Mouse (Mus musculus) right cerebral cortex, postnatal 10 days (tissue): ENCODE measurements around the gene Map4.

Source experiments
- DNase-seq, 2 experiments: peaks; one replicate each; pipeline ENCODE4 v3.0.0; 2021; ENCODE audit warnings: low spot score in 2 of 2

Map4 gene

DNA sequence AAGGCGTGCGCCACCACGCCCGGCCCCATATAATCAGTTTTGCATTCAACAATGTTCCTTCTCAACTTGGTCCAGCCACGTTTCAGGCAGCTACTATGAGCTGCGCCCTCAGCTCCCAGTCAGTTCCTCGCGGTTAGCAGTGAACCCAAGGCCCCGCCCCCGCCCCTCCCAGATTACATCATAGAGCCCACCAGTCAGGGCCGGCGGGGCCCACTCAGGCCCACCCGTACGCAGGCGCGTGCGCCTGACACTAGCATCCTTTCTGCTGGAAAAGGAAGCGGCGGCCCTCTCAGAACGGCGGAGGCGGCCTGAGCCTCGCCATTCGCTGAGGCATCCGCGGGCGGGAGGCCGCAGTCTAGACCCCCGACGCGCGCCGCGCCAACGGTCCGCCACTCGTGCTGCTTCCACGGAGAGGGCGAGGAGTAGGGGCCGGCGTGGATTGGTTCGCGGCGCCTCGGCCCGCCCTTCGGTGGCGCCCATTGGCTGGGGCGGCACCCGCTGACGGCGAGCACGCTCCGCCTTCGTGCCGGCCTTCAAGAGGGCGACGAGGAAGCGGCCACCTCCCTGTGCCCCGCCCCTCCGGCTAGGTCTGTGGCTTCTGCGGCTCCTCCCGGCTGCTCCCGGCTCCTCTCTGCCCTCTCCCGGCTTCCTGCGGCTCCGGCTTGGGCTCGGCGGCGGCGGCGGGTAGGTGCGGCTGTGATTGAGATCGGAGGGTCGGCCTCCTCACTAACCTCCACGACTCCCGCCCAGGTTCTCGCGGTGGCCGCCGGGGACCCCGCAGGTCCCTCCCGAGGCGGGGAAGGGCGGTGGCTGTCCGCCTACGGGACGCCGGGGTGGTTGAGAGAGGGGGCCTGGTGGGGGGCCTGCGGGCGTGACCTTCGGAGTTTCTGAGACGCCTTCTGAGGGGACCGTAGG, at the start of gene Map4:
TSS of gene Map4 (plus strand) at position 204 of the 915 bp plus-strand sequence.
- DNase-seq: peak; percentile 99

DNA sequence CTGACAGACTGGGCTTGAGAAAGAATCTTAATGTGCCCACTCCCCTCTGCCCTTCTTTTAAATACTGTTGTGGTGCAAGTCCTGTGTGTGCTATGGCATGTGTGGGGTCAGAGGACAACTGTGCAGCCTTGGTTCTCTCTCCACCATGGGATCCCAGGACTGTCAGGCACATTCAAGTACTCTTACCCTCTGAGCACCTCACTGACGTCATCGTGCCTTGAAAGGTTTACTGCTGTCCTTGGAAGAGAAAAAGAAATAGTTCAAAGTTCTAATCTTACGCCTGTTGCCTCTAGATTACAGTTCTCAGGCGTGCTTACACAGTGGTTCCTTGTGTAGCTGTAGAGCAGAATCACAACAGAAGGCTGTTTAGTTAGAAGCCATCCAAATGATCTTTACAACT, 45.0 kb upstream of the Map4 start:
- DNase-seq: no peak

DNA sequence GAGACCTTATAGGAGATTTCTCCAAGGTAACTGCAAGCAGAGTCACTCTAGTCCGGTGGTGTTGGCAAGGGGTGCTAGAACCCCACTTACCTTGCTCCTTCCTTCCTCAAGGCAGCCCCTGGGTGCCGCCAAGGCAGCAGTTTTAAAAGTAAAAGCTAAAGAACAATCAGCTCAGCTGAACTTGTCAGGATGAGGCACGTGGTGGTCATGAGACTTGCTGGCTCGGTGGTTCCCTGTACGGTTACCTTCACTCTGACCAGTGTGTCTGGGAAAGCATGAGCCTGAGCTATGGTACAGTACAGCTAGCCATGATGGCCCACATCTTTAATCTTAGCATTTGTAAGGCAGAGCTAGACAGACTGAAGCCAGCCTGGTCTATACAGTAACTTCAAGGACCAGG, 43.9 kb upstream of the Map4 start:
- DNase-seq: no peak

DNA sequence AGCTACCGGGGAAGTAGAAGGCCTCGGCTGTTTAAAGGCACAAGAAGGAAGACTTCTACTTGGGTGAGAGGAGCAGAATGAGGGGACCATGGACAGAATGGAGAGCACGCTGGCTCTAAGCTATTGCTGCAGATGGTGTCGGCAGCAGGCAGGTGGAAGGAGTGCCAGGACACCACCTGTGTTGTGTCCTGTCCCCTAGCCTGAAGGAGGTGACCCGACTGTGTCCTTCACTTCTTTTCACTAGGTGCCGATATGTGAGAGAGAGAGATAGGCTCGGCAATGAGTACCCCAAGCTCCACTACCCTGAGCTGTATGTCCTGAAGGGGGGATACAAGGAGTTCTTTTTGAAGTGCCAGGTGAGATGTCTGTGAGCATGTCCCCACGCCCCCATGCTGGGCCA, 39.8 kb upstream of the Map4 start:
- no peak for DNase-seq

DNA sequence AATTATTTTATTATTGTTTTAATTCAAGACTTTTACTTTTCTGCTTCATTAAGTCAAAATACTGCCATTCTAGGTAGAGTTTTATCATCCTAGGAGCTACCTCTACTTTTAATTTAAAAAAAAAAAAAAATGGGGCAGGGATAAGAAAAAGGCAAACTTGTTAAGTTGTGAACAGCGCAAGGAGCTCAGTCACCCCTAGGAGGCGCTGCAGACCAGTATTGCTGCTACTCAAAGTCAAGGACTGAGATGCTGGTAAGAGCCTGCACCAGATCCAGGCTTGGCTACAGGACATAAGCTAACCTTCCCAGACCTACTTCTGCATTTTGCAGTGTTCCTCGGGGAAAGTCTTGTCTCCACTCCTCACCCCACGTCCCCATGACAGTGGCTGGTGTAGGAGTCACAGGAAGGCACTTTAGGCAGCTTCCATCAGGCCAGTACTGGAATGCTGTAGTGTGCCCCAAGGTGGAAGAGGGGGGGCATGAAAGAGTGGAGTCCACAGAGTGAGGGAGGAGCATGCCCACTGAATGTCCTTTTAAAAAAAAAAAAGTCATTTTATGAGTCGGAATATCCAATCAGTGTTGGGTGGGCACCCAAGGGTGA, 38.5 kb upstream of the Map4 start:
- peak; percentile 68 to 82 for DNase-seq

DNA sequence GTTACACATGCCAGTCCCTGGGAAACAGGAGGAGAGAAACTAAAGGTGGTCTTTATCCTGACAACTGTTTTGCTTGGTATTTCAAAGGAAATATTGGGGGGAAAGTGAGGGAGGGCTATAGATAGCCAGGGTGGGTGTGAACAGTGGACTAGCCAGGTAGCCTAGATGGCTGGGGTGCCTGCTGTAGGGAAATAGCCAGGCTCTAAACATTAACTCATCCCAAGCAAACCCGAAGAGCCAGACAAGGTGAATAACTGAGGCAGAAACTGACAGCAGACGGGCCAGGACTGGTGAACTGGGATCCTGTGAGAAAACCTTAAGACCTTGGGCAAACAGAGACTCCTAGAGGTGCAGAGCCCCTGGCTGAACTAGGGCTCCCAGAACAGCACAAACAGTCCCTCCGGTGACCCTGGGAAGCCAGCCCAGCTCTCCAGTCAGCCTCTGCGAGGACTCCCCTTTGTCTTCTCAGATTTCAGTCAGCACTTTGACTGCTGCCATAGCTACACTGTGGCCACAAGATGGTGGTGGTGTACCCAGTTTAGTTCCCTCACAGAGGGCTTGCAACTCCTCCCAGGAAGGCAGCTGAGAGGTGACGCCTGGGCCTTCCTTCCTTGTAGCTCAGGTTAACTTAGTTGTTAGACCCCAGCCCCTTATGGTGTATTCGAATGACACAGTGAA, 36.7 kb upstream of the Map4 start:
- DNase-seq: peak; percentile 80 to 86

DNA sequence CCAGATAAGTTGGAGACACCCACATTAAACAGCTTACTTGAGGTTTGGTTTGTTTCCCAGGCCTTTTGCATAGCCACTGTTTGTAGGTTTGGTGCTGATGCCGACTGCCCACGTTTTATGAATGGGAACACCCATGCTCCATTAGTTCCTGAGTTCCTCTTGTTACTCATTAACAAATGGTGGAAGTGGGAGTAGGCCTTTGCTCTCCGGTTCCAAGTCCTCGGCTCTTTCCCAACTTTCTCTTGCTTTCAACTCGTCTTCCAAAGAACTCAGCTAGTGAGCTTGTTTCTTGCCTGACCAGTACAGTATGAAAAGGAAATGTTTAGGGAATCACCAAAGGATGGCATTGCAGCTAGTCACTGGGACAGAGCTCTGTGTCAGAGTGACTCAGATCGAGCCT, 35.7 kb upstream of the Map4 start:
- DNase-seq: no peak

DNA sequence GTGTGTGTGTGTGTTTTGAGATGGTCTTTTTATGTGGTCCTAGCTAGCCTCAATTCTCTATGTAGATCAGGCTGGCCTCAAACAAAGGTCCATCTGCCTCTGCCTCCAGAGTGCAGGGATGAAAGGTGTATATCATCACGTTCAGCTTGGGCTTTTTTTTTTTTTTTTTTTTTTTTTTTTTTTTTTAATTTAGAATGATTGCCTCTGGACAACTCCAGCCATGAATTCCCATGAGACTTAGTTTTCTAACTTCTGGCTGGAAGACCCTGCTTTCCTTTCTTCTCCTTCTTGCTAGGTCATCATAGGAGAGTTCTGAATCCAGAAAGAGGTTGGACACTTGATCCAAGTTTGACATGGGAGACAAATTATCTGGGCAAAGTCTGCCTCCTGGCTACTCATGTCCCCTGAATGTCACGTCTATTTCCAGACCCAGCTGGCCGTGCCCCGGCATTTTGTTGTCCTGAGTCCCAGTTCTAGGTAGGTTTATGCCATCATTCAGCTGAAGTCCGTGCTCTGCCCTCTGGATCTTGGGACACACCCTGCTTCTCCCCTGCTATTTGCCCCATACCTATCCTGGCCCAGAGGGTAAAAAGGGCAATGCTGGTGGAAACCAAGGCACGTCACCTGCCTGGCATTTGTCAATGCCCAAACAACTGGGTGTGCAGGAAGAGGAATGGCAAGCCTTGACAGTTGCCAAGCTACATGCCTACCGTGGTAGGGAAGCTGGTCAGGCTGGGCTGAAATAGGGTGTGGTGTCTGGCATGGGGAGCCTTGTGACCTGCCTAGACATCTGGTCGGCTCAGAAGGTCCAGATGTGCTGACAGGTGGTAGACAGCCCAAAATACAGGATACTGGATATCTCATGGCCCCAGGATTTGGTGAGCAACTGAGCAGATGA, 34.8 kb upstream of the Map4 start:
- DNase-seq: no peak

DNA sequence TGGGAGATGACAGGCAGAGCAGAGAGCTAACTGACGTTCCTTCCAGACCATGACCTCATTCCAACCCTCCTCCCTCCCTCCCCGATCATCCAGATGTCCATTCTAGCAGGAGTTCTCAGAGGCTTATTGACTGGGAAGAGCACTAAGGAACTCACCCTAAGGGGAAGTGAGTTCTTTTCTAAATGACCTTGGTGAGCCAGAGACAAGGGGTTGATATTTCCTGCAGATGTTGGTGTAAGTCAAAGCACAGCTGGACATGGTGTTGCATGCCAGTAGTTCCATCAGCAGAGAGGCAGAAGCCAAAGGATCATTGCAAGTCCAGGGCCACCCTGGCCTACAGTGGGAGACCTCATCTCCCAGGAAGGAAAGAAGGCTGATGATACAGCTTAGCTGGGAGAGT, 33.2 kb upstream of the Map4 start:
- DNase-seq: no peak

DNA sequence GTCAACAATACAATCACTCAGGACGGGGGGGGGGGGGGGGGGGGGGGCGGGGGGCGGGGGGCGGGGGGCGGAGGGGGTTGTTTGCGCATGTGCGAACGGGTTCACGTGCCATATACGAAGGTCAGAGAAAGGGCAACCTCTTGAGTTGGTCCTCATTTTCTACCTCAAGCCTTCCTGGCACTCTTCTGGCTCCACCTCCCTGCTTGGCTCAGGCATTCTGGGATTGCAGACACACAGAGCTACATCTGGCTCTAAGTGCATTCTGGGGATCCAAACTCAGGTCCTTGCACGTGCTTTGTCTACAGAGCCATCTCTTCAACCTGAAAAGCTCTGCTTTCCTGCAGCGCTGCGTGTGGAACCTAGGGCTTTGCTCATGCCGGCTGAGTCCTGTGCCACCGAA, 31.9 kb upstream of the Map4 start:
- no peak for DNase-seq

DNA sequence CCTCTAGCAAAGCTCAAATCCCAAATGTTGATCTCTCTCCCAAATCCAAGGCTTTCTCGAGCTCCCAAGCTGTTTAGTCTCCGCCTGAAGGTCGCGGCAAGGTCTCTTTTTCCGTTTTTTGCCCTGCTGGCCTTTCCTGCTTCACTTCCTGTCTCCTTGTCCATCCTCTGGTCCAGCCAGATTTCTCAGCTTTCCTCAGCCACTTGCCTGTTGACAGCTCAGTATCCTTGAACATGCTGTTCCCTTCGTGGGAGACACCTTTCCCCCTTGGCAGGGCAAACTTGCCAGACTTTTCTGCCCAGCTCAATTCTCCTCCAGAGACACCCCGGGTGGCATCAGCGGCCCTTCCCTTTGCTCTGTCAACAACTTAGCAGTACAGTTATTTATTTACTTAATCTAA, 31.5 kb upstream of the Map4 start:
- no peak for DNase-seq

DNA sequence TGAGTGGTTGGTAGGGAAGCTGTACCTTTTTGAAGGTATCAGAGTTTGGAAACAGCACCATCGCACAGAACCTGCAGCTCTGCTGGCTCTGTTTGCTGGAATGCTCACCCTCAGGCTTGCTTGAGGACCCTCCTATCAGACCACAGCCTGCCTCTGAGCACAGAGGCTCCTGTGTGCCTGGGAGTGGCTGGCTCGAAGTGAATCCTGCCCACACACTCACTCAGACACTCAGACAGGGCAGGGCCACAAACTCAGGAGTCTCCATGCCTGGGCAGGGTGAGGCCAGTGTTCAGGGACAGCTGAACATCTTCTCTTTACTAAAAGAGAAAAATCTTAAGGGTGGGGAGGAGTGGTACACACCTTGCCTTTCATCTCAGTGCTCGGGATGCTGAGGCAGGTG, 30.7 kb upstream of the Map4 start:
- DNase-seq: no peak

DNA sequence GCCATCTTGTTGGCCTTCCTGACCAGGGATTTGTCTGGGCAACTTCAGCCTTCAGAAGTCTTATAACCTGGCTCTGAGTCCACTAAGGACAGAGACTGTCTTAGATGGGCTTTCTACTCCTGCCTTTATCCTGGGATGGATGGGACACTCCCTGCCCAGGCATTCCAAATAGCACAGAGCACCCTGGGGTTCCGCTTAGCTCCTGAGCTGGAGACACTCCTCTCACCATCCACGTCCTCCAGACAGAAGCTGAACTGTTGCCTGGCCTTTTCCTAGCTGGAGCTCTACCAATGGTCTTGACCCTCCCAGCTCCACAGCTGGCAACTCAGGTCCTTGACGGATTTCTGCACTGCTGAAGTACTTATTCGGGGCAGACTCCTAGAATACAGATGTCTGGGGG, 29.0 kb upstream of the Map4 start:
- no peak for DNase-seq

DNA sequence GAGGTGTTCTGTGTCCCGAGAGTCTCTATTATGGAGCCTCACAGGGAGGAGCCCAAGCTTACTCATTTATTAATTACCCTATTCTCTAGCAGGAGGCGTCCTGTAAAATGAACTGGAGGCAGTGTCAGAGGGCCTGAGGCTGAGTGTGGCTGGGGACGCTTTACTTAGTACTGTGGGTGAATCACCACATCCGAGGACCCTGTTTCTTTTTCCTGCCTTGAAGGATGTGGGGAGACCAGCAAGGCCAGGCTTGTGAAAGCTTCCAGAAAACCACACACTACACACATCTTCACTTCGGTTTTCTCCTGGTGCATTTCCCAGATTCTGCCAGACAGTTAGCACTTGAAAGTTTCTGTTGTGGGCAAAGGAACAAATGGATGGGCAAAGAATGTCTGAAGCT, 28.5 kb upstream of the Map4 start:
- no peak for DNase-seq

DNA sequence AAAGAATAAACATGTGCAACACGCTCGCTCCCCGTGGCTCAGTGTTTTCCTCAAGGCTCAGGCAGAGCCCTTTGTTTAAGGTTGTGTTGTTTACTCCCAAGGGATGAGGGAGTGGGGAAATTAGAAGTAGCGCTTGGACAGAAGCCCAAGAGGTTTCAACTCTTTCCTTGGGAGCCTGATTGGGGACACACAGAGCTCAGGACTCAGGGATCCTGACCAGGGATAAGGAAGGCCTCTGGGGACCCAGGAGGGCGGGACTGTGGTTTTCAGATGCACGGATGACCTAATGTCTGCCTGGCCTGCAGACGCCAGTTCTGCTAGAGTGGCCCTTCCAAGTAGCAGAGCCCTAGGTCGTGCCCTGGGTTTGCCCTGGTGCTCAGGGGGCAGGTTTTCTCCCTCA, 24.0 kb upstream of the Map4 start:
- no peak for DNase-seq

DNA sequence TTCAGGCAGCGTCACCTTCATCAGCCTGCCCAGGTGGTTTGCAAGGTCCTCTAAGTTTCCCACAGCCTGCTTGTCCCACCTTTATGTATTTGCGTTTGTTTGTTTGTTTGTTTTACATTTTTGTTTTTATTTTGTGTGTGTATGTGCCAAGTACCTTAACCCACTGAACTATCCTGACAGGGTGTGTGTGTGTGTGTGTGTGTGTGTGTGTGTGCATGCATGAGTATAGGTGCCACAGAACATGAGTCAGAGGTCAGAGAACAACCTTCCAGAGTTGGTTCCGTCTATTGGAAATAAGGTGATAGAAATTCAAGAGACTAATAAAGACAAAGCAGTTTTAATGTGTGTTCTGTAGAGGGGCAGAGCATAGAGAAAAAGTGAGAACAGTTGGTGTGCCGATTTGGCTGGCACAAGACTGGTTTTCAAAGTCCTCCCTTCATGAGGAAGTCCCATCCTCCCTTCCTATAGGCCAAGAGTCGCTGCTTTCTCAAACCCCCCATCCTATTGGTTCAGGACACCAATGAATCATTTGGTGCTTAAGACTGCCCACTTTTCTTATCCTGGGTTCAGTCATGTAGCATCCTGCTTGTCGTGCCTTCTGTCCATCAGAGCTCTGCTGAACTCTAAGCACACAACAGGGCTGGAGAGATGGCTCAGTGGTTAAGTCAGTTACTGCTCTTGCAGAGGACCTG, 23.3 kb upstream of the Map4 start:
- no peak for DNase-seq

DNA sequence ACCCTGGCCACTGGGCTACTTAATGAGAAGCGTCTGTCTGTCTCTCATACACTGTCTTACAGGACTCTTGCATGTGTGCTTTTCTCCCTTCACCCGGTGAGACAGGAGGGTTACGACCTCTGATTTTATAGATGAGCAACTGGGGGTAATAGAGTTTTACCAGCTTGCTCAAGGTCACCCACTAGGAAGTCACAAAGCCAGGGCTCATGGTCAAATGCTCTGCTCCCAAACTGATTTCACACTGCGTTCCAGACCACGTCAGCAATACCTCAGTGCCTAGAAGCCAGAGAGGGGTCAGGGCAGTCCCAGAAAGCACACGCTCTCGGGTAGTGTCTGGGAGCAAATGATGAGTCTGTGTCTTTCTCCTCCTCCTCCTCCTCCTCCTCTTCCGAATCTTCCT, 22.2 kb upstream of the Map4 start:
- no peak for DNase-seq

DNA sequence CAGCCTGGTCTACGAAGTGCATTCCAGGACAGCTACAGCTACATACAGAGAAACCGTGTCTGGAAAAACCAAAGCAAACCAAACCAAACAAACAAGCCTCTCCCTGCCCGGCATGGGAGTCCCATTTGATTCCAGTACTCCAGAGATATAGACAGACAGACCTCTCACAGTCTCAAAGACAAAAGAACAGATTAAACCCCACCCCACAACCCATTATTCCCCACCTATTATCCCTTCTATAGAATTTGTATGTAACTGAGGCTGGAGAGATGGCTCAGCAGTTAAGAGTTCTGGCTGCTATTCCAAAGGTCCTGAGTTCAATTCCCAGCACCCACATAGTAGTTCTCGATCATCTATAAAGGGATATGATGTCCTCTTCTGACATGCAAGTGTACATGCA, 21.3 kb upstream of the Map4 start:
- no peak for DNase-seq

DNA sequence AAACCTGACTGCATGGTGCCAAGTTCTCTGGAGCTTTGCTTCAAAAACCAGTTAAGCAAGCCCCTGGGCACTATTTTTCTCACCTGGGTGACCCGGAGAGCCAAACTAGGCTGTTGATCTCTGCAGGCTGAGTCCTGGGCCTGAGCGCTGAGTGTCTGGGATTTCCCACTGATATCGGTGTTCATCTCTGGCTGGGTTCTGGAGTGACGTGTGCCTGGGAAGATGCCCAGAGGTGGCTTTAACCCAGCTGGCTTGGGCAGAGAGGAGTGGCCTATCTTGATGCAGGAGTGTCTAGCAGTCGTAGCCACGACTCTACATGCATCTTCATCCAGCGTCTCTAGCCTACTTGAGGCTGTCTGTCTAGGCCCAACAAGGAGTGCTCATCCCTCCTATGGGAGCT, 19.5 kb upstream of the Map4 start:
- DNase-seq: no peak

DNA sequence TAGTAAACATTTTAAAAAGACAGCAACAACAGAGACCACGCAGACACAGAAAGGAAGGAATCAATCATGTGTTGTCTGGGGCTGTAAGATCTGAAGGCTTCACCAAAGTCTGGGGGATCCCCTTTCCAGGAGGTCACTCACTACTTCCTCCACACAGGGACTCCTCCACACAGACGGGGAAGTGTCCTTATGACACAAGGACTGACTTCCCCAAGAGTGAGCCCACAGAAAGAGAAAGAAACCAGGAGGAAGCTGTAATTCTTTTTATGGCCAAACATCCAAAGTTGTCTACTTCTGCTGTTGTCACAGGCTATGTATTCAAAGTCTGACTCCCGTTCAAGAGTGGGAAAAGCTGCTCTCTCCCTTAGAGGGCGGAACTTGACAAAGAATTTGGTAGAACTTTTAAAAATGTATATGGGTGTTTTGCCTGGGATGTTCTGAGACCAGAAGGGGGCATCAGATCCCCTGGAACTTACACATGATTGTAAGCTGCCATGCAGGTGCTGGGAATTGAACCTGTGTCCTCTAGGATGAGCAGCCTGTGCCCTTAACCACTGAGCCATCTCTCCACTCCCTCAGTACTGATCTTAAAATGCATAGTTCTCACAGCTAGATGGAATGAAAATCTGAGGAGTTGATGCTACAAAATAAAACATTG, 16.9 kb upstream of the Map4 start:
- DNase-seq: no peak

DNA sequence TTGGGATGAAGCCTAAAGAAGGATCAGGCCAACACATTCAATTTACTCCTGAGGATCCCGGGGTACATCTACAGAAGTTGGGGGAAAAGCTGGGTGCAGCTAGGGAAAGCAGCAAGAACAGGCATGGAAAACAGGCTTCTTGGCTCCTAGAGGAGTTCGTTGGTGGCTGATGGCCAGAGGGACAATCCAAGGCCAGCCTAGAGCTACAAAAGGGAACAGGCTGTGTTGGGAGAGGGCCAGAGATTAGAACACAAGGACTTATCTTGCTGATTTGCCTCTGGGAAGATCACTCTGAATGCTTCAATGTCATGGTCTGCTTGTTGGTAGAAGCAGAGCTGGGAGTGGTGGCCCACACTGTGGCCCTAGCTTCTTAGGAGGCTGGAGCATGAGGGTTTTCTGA, 13.3 kb upstream of the Map4 start:
- DNase-seq: no peak
